Mouse (Mus musculus) brown adipose tissue, adult 24 weeks (tissue): ENCODE data around the gene Arntl2. TPM values are rescaled to one million over a fixed set of nuclear protein-coding genes. Genes with fewer than 3 reads are reported as not detected.

Experiments used
- H3K27ac ChIP-seq: fragments of 200-500 bp; replicated peaks from 2 replicates; pipeline ENCODE4 v1.5.1; 2012; ENCODE audit warnings: low read depth, mild to moderate bottlenecking, low read length
- H3K4me1 ChIP-seq: fragments of 200-500 bp; 2 replicates; pipeline ENCODE4 v1.6.1; 2012; ENCODE audit warnings: low read length, mixed read lengths; ENCODE audit not compliant: control insufficient read depth, insufficient read depth, insufficient read length
- H3K4me3 ChIP-seq: fragments of 200-500 bp; 2 replicates; pipeline ENCODE4 v1.5.1; 2012; ENCODE audit warnings: low read depth, mild to moderate bottlenecking, low read length, moderate library complexity; ENCODE audit not compliant: insufficient read depth
- polyA plus RNA-seq: library from polyadenylated mRNA; stranded (reverse); fragments of >200 nt; gene quantifications from 2 replicates; pipeline ENCODE4 v1.2.4, GENCODE M21; 2012; ENCODE audit not compliant: missing spikeins, insufficient read depth, insufficient read length

The Arntl2 gene
- polyA plus RNA-seq, 1 experiment, result 2.3 TPM

DNA sequence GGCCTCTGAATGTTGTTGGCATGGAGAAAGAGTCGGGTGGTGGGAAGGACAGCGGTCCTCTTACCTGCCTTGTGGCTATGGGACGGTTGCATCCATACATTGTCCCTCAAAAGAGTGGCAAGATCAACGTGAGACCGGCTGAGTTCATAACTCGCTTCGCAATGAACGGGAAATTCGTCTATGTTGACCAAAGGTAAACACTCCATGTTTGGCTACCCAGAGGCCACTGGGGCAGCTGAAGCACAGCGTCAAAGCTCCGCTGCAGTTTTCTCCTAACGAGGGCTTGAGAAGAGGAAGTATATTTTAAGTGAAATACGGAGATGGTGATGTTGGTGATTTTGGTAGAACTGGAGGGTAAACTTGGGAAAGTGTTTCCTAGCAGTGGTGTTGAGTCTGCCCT lies 26.1 kb downstream of the Arntl2 start:
- H3K4me1 ChIP-seq, result no peaks in the 10 kb centered on the region
- no peak overlapping the region for H3K4me3 ChIP-seq
- H3K27ac ChIP-seq, result no peak overlapping the region

DNA sequence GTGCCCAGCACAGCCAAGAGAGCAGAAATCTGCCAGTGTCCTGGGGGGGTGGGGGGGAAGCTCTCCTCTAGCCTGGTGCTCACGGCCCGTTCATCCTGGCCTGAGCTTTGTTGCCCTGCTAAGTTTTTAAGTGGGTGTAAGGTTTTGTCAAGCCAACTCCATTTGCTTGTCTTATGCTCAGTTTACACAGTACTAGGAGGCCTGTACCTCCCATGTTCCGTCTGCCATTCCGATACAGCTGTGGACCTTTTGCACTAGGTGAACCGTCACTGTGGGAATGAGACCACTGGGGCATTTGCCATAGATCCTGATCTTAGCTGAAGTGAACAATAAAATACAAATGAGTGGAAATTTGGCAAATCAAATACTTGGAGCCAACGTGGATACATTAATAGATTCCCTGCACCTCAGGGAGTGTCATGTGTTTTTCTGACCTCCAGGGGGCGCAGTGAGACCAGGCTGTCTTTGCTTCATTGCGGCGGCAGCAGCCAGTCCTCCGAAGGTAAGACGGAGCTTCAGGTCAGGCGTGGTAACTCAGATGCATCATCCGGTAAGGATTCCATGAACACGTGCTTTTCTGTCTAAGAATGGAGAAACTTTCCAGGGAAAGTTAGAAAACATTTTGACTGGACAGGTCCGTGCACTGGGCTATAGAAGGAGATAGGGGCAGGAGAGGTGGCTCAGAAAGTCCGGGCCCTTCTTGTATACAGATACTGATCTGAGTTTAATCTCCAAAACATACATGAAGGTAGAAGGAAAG lies 29.1 kb downstream of the Arntl2 start:
- no peak overlapping the region for H3K27ac ChIP-seq

DNA sequence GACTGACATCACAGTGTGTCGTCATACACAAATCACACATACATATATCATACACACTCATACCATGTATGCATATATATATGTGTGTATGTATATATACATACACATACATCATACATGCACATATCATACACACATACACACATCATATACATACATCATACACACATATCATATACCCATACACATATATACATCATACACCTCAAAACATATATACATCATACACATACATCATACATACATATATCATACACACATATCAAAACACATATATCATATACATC lies 29.6 kb downstream of the Arntl2 start:
- Histone ChIP-seq H3K27ac (no peak overlapping the region), H3K4me3 (no peak overlapping the region), H3K4me1 (no peaks in the 10 kb centered on the region)

More for the DNA sequence above, 29.1 kb downstream of the Arntl2 start:
- Histone ChIP-seq H3K4me3 (no peak overlapping the region), H3K4me1 (no peaks in the 10 kb centered on the region)

DNA sequence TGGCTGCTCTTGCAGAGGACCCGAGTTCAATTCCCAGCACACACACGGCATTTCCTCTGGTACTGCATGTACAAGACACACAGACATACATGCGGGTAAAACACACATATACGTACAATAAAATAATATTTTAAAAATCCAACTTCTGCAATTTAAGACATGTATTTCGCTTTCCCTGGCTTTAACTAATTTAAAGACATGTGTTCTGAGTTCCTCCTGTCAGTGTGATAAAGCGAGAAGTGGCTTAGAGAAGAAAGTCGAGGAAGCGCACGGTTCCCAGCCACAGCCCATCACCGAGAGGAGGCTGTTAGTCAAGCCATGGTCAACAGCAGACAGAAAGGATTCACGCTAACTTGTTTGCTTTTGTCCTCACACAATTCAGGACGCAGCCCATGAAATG lies 35.5 kb downstream of the Arntl2 start:
- Histone ChIP-seq H3K27ac (no peak overlapping the region), H3K4me3 (no peak overlapping the region), H3K4me1 (0 out of 2 replicates have a peak, but pooled peaks cover 2% of the 10 kb centered on the region)

DNA sequence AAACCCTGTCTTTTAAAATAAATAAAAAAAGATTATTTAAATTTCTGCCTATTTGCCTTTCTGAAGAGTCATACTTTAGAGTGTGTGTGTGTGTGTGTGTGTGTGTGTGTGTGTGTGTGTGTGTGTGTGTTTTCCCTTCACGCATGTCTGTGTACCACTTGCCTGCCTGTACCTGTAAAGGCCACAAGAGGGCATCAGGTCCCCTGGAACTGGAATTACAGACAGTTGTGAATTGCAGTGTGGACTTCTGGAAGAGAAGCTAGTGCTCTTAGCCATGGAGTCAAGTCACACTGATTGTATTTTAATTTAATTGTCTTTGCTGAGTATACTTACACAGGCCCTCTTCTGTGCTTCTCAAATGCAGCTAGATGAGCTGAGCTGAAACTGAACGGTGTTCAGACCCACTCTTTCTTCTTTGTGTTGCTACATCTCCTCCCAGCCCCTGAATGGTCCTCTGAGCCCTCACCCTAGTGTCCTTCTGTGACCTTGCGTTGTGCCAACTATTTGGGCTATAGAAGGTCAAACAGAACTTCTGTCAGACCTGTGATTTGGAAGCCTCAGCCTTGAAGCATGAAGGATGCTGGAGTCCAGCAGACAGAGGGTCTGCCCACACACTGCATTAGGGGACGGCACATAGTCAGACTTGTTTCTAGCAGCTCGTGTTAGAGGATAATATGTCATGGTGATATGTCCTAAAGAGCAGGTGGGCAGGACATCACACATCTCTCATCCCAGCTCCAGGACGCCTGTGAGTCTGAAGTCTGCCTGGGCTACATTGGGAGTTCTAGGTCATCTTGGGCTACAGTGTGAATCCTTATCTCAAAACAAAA lies 37.8 kb downstream of the Arntl2 start:
- Histone ChIP-seq H3K4me1 (0 out of 2 replicates have a peak, but pooled peaks cover 2% of the 10 kb centered on the region), H3K27ac (no peak overlapping the region), H3K4me3 (no peak overlapping the region)

DNA sequence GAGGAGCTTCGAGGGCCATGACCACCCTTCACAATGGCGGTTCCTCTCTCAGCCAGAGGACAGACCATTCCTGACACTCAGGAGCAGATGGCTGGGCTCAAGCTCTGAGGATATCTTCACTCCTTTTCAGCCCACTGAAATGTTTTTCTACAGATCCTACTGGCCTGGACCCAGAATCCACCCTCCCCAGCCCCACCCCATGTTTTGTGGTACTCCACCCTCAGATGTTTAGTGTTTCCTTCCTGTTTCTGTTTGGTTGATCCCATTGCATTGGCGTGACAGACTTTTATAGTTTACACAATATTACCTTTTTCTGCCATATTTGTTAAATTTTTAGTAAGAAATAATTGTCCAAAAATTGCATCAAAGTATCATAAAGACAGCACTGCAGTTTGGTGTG lies 38.5 kb downstream of the Arntl2 start:
- Histone ChIP-seq H3K27ac (no peak overlapping the region), H3K4me3 (no peak overlapping the region), H3K4me1 (0 out of 2 replicates have a peak, but pooled peaks cover 2% of the 10 kb centered on the region)

DNA sequence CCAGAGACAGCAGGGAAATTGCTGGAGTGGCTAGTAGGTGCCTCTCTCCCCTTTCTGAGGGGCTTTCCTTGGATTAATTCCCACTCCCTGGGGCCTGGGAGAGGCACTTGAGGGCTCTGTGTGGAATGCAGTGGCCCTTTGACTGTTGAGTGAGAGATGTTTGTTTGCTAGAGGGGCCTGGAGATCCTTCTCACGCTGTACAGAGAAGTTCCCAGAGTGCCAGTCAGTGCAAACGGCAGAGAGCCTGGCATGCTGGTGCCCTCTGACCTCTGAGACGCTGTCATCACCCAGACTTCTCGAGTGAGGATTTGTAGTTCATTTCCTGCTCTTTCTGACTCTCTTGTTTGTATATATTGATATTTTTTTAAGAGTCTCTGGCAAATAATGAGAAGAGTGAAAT lies 39.9 kb downstream of the Arntl2 start:
- peaks cover 6% of the 10 kb centered on the region; the same call in 1 of the 2 replicates for H3K4me1 ChIP-seq
- no peak overlapping the region for H3K27ac ChIP-seq
- no peak overlapping the region for H3K4me3 ChIP-seq

DNA sequence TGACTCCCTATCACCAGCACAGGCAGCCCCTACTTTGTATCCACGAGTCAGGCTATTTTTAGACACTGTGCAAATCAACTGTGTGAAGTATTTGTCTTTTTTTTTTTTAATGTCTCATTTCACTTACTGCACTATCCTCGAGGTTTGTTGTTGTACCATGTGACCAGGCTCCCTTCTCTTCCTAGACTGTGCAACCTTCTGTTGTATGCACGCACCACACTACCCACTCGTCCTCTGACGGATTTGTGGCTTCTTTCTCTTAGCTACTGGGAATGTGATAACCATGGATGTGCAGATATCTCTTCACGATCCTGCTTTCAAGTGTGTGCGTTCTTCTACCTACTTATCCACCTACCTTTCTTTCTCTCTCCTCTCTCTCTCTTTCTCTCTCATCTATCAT lies 41.5 kb downstream of the Arntl2 start:
- Histone ChIP-seq H3K4me3 (no peak overlapping the region), H3K4me1 (peaks cover 6% of the 10 kb centered on the region; the same call in 1 of the 2 replicates), H3K27ac (no peak overlapping the region)

DNA sequence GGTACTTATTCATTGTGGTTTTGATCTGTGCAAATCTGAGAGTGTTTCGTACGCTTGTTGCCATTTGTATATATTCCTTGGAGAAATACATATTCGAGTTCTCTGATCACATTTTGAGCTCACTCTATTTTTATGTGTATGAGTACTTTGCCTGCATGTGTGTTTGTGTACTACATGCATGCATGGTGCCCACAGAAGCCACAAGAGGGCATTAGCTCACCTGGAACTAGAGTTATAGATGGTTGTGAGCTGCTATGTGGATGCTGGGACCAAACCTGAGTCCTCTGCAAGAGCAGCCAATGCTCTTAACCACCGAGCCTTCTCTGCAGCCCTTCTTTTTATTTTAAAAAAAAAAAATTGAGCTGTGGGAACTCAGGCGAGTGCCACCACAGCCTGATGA lies 42.5 kb downstream of the Arntl2 start:
- Histone ChIP-seq H3K27ac (no peak overlapping the region), H3K4me1 (peaks cover 6% of the 10 kb centered on the region; the same call in 1 of the 2 replicates), H3K4me3 (no peak overlapping the region)

DNA sequence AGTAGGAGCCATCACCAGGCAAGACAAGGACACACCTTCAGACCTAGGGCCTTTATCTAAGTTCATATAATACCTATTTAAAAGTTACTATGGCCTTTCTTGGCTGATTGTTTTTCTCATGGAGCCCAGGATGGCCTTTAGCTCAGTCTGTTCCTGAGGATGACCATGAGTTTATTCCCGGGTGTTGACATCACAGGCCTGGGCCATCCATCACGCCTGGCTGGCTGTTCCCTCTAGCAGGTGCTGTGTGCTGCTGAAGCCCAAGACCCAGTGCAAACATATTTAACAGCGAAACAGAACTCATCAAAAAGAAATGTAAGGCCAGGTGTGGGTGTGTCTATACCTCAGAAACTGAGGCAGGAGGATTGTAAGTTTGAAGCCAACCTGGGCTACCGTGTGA lies 43.0 kb downstream of the Arntl2 start:
- Histone ChIP-seq H3K4me1 (peaks cover 6% of the 10 kb centered on the region; the same call in 1 of the 2 replicates), H3K27ac (no peak overlapping the region), H3K4me3 (no peak overlapping the region)

DNA sequence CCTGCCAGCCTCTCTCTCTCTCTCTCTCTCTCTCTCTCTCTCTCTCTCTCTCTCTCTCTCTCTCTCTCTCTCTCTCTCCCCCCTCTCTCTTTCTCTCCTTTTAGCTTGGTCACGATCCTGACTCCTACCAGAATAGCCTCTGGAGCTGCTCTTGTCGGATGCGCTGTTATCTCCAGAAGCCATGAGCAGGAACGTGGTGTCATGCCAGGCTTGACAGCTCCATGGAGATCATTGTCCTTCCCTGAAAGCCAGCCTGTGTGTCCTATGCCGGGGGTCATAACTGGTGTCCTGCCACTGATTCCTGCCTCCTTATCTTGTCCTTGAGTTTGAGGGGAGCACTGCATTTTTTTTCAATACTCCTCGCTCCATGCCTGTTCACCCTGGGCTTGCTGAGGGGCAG lies 49.0 kb downstream of the Arntl2 start:
- no peak overlapping the region for H3K27ac ChIP-seq
- no peak overlapping the region for H3K4me3 ChIP-seq

DNA sequence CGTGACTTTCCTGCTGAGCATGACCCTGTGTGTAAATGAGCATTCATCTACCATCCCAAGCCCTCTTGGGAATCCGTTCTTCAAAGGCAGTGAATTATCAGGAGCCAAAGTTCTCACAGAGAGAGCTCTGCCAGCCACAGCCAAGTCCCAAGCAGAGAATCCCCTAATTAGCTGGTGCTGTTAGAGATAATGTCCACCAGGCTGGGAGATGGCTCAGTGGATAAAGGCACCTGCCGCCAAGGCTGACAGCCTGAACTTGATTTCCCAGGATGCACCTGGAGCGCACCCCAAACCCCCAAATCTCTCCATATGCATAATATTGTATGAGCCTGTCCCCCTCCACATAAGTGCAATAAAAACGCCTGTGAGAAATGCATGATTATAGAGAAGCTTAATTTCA lies 49.5 kb downstream of the Arntl2 start:
- no peaks in the 10 kb centered on the region for H3K4me1 ChIP-seq
- H3K27ac ChIP-seq, result no peak overlapping the region
- H3K4me3 ChIP-seq, result no peak overlapping the region

More for the DNA sequence above, 49.0 kb downstream of the Arntl2 start:
- peaks cover 3% of the 10 kb centered on the region; the same call in 1 of the 2 replicates for H3K4me1 ChIP-seq

DNA sequence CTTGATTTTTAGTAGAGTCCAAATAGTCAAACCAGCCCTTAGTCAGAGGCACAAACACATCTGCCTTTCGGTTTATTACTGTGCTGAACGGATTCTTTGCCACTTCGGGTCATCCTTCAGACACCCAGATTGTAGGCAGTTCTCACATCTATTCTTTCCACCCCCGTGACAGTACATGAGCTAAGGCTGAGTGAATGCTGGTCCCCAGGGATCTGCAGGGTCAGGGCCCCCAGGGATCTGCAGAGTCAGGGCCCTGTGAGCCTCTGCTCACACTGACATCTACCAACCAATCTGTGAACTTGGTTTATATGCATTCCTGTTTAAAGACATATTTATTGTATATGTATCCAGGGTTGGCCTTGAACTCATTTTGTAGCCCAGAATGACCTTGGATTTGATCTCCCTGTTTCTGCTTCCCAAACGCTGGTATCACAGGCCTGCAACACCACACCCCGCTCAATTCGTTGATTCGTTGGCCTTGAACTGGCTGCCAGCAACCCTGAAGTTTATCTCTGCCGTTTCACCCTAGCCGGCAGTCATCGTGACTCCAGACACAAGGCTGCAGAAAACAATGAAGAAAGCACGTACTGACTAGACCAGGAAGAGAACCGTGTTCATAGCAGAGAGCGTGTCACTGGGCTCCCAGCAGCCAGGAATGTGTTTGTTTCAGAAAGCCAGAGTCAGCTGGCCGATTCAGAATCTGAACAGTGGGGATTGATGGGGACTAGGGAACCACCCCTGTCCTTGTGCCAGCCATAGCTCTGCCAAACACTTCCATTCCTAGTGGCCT lies 50.3 kb downstream of the Arntl2 start:
- Histone ChIP-seq H3K27ac (no peak overlapping the region), H3K4me3 (no peak overlapping the region), H3K4me1 (no peaks in the 10 kb centered on the region)

DNA sequence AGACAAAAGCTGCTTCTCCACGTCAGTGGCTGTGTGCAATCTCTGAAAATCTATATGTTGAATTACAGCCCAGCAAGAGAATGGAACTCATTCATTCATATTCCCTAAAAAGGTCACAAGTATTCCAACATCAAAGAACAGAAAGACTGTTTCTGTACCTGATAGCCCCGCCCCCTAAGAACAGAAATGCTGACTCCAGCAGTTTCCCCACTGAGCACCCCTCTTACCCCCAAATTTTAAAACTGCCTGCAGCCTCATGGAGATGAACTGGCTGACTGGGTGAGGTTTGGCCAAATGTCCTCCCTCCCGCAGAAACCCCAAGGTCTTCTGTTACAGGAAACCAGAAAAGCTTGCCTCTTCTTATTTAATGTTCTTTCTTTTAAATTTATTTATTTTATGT lies 51.5 kb downstream of the Arntl2 start:
- no peaks in the 10 kb centered on the region for H3K4me1 ChIP-seq
- H3K4me3 ChIP-seq, result no peak overlapping the region
- no peak overlapping the region for H3K27ac ChIP-seq

DNA sequence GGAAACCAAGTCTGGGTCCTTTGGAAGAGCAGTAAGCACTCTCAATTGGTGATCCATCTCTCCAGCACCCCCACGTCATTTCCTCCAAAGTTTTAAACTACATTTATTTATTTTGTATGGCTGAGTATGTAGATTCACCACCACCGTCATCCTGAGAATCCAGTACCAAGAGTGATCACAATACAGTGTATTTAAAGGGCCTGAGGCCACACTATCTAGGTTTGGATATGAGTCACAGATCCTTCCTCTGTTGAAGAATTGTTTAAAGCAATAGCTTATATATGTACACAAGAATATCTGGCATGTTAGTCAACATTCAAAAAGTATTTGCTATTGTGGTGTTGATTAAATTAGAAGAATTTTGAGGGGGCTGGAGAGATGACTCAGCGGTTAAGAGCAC lies 52.4 kb downstream of the Arntl2 start:
- Histone ChIP-seq H3K27ac (no peak overlapping the region), H3K4me3 (no peak overlapping the region), H3K4me1 (no peaks in the 10 kb centered on the region)
